Mouse (Mus musculus) left cerebral cortex, adult 9 months (tissue): Measurements from ENCODE around the gene Myo16.
A peak's percentile ranks its signal among the peaks of the same experiment; 100 is the strongest.

Experiments
- DNase-seq, 2 experiments: peaks; one replicate each; pipeline ENCODE4 v3.0.0; 2022; ENCODE audit warnings: low spot score in 2 of 2

The Myo16 gene

GRCm38 (mm10) chr8:10413881-10414280 is 260.2 kb downstream of the Myo16 start:
- no peak for DNase-seq

DNA sequence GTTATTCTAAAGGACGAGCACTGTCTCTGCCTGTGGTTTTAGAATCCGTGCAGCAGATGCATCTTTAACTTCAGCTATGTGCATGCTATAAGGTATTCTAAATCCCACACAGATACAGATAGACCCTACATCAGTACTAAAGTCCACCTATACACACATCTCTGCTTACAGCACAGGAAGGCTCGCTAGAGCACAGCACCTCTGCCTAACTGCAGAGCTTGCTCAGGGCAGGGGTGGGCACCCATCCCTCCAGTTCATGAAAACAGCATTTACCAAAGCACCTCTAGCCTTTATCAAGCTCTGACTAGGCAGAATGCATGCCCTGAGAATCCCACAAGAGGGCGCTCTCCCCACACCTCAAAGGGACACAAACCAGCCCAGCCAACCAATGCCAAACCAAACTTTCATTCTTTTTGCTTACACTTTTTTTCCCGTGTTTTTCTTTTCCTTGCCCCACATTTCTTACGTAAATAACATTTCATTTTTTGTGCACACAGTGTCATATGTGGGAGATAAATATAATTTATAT is 261.0 kb downstream of the Myo16 start:
- DNase-seq: peak in 1 of 2 experiments; percentile 80

GRCm38 (mm10) chr8:10415288-10415687 is 261.6 kb downstream of the Myo16 start:
- no peak for DNase-seq

- DNase-seq: no peak
Measured at GRCm38 (mm10) chr8:10415885-10416284, 262.2 kb downstream of the Myo16 start.

DNA sequence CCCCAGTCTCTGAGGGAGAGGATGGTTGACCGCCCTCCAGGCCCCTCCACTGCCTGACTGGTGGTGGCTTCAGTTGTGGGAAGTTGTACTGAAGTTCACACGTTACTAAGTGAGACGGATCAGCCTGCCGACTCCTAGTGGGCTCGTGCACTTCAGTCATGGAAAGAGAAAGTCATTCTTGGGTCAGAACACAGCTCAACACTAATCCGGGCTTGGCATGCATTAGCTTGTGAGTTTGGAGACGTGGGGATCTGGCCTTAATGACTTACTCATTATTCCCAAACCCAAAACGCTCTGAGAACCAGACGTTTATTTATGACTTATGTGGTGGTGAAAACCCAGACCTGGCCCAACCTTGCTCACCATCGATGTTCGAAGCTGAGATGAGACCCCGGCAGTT is 263.1 kb downstream of the Myo16 start:
- no peak for DNase-seq

DNA sequence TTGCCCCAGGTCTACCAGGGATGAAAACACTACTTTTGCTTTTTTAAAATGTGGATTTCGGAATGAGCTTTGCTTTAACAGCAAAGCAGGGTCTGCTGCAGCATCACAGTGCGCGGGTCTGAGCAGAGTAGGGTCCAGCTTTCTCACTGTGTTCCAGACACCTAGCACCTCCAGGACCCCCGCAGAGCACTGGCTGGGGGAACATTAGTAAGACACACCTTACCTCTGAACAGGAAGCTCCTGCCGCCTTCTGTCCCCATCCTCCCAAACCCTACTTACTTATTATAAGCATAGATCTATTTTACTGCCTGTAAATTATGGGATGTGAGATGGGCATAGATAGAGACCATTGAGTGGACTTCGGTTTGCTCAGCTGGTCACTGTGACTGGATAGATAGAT is 263.6 kb downstream of the Myo16 start:
- no peak for DNase-seq

DNA sequence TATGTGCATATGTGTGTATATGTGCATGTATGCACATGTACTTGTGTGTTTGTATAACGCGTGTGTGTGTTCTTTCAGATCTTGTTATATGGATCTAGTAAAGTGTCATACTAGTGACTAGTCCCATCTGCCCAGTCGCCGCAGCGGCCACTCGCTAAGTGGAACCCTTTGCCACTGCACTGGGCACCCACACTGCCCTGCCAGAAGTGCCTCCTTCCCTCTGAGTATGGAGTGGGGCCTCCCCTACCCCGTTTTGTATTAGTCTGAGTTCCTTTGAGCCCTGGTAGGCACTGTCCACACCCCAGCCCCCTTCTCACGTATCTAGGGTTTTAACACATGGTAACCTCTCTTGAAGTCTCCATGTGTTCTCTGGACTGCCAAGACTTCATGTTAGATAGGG is 264.3 kb downstream of the Myo16 start:
- no peak for DNase-seq

DNA sequence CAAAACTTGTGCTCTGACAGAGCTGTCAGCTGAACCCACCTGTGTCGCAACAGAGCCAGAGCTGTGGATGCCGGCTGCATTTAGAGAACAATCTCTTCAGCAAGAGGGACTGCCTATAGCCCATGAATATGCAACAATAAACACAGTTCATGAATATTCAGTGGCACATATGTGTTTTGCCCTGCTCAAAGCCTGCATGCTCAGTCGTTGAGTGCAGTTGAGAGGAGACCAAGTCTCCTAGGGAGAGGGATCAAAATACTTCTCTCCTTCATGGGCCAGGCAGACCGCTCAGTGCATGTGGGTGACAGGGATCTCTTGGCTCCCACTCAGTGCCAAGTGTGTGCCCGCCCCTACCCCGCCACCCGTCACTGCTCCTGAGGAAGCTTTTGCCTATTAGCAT is 265.3 kb downstream of the Myo16 start:
- no peak for DNase-seq

GRCm38 (mm10) chr8:10419726-10420125 is 266.0 kb downstream of the Myo16 start:
- DNase-seq: no peak

DNA sequence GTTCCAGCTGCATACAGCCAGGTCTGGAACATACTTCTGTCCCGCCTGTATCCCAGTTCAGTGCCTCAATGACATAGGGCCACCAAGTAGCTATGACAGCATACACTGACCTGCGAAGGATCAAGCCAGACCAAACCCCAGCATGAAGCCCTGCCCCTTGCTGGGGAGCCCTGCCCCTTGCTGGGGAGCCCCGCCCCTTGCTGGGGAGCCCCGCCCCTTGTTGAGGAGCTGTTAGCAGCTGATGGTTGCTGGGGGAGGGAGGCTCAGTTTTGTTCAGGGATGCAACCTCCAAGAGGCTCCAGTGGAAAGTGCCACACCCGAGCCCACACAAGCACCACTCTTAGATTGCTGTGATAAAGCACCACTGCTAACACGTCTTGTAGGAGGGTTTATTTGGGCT is 266.8 kb downstream of the Myo16 start:
- no peak for DNase-seq

DNA sequence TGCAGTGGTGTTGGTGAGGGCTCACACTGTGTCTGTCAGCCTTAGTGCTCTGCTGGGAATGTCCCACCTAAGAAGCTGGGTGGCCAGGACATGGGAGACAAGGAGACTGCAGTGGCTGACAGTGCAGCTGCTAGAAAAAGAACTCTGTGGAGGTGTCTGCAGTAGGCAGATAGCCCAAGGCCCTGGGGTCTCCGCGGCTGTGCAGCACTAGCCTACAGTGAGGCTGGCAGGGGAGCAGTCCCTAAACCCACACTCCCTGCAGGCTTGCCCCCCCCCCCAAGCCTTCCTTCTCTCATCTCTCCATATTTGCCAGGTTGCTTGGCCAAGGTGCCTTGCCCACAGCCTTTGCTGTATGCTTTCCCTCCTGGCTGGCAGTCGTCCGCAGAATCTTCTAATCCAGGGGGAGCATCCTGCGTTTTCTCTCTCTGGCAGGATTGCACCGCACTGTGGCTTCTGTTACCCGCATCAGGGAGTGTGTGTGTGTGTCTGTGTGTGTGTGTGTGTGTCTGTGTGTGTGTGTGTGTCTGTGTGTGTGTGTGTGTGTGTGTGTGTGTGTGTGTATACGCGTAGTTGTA is 267.9 kb downstream of the Myo16 start:
- no peak for DNase-seq

GRCm38 (mm10) chr8:10435492-10435891 is 281.8 kb downstream of the Myo16 start:
- DNase-seq: no peak

DNA sequence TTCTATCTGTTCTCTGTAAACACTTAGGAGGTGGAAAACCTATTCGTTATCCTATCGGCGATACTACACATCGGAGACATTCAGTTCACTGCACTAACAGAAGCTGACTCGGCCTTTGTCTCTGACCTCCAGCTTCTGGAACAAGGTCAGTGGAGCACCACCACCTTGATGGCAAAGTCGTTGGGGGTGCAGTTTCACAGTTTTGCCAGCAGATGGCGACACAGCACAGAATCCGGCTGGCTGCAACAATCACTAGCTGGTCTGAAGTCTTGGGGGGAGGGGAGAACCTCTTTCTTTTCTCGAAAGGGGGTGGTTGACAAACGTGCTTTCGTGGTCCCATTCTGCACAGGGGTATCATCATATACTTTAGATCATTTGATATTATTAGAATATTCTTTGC is 285.1 kb downstream of the Myo16 start:
- DNase-seq: peak in 1 of 2 experiments; percentile 82

- DNase-seq: no peak
Measured at GRCm38 (mm10) chr8:10439595-10440453, 286.1 kb downstream of the Myo16 start.

GRCm38 (mm10) chr8:10442562-10442961 is 288.9 kb downstream of the Myo16 start:
- DNase-seq: peak in 1 of 2 experiments; percentile 32

- DNase-seq: no peak
Measured at GRCm38 (mm10) chr8:10445011-10445410, 291.3 kb downstream of the Myo16 start.

- DNase-seq: no peak
Measured at GRCm38 (mm10) chr8:10448545-10448944, 294.8 kb downstream of the Myo16 start.

GRCm38 (mm10) chr8:10453046-10453445 is 299.3 kb downstream of the Myo16 start:
- no peak for DNase-seq

DNA sequence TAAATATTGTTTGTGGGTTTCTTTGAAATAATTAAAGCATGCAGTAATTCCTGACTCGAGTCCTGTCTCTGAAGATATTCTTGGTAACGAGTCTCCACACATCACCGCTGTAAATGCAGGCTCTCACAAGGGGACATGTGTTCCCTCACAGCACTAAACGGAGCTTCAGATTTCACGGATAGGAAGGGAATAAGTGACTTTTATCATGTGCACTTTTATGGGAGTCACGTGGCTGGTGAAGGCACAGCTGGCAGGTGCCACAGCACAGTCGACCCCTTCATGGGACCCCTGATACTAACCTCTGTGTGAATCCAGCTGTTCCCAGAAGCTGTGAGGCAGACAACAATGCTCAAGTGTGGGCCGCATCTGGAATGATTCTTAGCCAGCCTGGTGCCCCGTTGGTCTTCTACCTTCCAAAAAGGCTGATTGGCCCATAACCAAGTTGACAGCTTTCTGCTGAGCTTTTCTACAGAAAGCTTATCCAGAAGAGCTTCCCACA is 304.5 kb downstream of the Myo16 start:
- no peak for DNase-seq

GRCm38 (mm10) chr8:10462271-10462670 is 308.6 kb downstream of the Myo16 start:
- no peak for DNase-seq

- DNase-seq: no peak
Measured at GRCm38 (mm10) chr8:10468490-10468889, 314.8 kb downstream of the Myo16 start.

DNA sequence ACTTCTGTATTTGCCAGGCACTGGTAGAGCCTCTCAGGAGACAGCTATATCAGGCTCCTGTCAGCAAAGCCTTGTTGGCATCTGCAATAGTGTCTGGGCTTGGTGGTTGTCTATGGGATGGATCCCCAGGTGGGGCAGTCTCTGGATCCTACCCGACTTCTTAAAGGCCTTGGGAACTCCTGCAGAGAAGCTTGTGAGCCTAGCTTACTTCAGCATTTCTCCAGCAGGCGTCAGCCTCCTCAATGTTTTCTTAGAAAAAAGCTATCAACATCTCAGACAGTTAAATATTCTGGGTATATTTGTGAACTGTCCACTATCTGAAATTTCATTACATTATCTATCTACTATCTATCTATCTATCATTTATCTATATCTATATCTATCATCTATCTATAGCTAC is 315.9 kb downstream of the Myo16 start:
- DNase-seq: peak in 1 of 2 experiments; percentile 47

DNA sequence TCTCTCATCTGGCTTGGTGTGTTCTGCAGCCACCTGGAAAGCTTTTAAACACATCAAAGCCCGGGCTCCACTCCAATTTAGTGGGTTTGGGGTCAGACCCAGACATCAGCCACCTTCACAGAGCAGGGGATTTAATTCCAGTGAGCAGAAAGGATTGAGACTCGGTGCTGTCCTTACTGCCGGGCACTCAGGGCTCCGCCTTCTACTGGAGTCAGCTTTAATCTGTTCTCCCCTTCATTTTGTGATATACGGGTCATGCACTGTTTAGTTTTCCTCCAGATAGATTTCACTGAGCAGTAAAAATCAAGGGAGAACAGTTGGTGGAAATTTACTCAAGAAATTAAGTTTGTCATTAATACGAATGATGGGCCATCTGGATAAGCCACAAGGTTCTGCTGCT is 316.6 kb downstream of the Myo16 start:
- DNase-seq: no peak
